Mouse (Mus musculus) bone marrow, adult 2 months (tissue): ENCODE results near the gene Ccdc78. TPM values are rescaled to one million over a fixed set of nuclear protein-coding genes. Genes with fewer than 3 reads are reported as not detected.

Experiments
- H3K27ac ChIP-seq: fragments of 200-500 bp; 2 replicates; pipeline ENCODE4 v1.5.1; 2012; ENCODE audit warnings: low read depth, mild to moderate bottlenecking, control low read depth, inconsistent platforms, low read length; ENCODE audit not compliant: control insufficient read depth, poor library complexity, insufficient read depth
- H3K4me1 ChIP-seq: fragments of 200-500 bp; 2 replicates; pipeline ENCODE4 v1.6.1; 2011; ENCODE audit warnings: low read length; ENCODE audit not compliant: control insufficient read depth, insufficient read depth
- H3K4me3 ChIP-seq: fragments of 200-500 bp; replicated peaks from 2 replicates; pipeline ENCODE3; 2011; ENCODE audit warnings: mild to moderate bottlenecking, low read depth, low read length, control low read depth; ENCODE audit not compliant: control insufficient read depth
- CTCF ChIP-seq: fragments of 200-500 bp; IDR thresholded peaks from 2 replicates; pipeline ENCODE4 v1.5.1; 2011; ENCODE audit warnings: low read length, control low read depth; ENCODE audit not compliant: control insufficient read depth, insufficient read depth
- POLR2A ChIP-seq: fragments of 200-500 bp; IDR thresholded peaks from 2 replicates; pipeline ENCODE4 v1.6.1; 2011; ENCODE audit warnings: low read depth, mild to moderate bottlenecking, control low read depth, low read length, borderline replicate concordance; ENCODE audit not compliant: control insufficient read depth
- WGBS: fragments of 180-500 bp; shearing (Covaris S2); methylation state at CpG from one replicate; pipeline ENCODE4 v1.1.7; 2018; 5-methylcytosine and 5-hydroxymethylcytosine counted together
- polyA plus RNA-seq: library from polyadenylated mRNA; stranded (reverse); fragments of >200 nt; gene quantifications from 2 replicates; pipeline ENCODE4 v1.2.4, GENCODE M21; 2011; ENCODE audit warnings: low replicate concordance; ENCODE audit not compliant: missing spikeins, insufficient read depth, insufficient read length

The Ccdc78 gene
- polyA plus RNA-seq, 1 experiment: not detected

- 26% methylated on average over 19 of the region's 19 CpGs for WGBS
- peak overlapping the region; percentile 87 for H3K4me3 ChIP-seq
- no peak for TF ChIP-seq POLR2A
- no peak for TF ChIP-seq CTCF
- peaks cover 7% of the 10 kb centered on the region for H3K4me1 ChIP-seq
- no peak overlapping the region for H3K27ac ChIP-seq
Measured at GRCm38 (mm10) chr17:25791320-25791842, 5.0 kb downstream of the Ccdc78 start.

GRCm38 (mm10) chr17:25791843-25792527 lies 5.6 kb downstream of the Ccdc78 start:
- Histone ChIP-seq H3K27ac (peak overlapping the region; percentile 92), H3K4me1 (peaks cover 7% of the 10 kb centered on the region), H3K4me3 (peak overlapping the region; percentile 87)
- under 1% methylated on average over 45 of the region's 45 CpGs for WGBS
- TF ChIP-seq CTCF (no peak), POLR2A (peak; percentile 78; the same call in 1 of the 2 replicates)

GRCm38 (mm10) chr17:25792615-25793014 lies 6.2 kb downstream of the Ccdc78 start, which contains the start of gene Fam173a:
Gene Fam173a (minus strand): TSS chr17:25792901.
- WGBS: 1% methylated on average over 14 of the region's 14 CpGs

GRCm38 (mm10) chr17:25794197-25794596 lies 7.8 kb downstream of the Ccdc78 start:
- no peak for TF ChIP-seq POLR2A
- no peak for TF ChIP-seq CTCF
- no peak overlapping the region for H3K4me3 ChIP-seq
- WGBS: 87% methylated on average over 13 of the region's 13 CpGs
- peaks cover 7% of the 10 kb centered on the region for H3K4me1 ChIP-seq
- no peak overlapping the region for H3K27ac ChIP-seq

More at GRCm38 (mm10) chr17:25792615-25793014, 6.2 kb downstream of the Ccdc78 start, which contains the start of gene Fam173a:
- Histone ChIP-seq H3K27ac (peak within 1 kb of the TSS; percentile 92), H3K4me1 (peaks cover 7% of the 10 kb centered on the region), H3K4me3 (peak within 1 kb of the TSS; percentile 87)
- TF ChIP-seq POLR2A (0 out of 2 replicates have a peak, but pooled peaks have one; percentile 40), CTCF (no peak)

- Histone ChIP-seq H3K27ac (no peak overlapping the region), H3K4me1 (peaks cover 7% of the 10 kb centered on the region), H3K4me3 (no peak overlapping the region)
- 89% methylated on average over 17 of the region's 17 CpGs for WGBS
- TF ChIP-seq CTCF (no peak), POLR2A (peak; percentile 15; the same call in 1 of the 2 replicates)
Measured at GRCm38 (mm10) chr17:25794998-25795397, 8.6 kb downstream of the Ccdc78 start.

GRCm38 (mm10) chr17:25795609-25796092 lies 9.3 kb downstream of the Ccdc78 start, which contains the start of gene AC134908.4:
Gene AC134908.4 (minus strand): TSS chr17:25795659.
- H3K27ac ChIP-seq: peak within 1 kb of the TSS; percentile 22; the same call in 1 of the 2 replicates
- TF ChIP-seq CTCF (no peak), POLR2A (no peak)
- peak within 1 kb of the TSS; percentile 67 for H3K4me3 ChIP-seq
- WGBS: 54% methylated on average over 6 of the region's 6 CpGs
- peaks cover 7% of the 10 kb centered on the region for H3K4me1 ChIP-seq

- H3K4me1 ChIP-seq: peaks cover 6% of the 10 kb centered on the region
- WGBS: under 1% methylated on average over 37 of the region's 37 CpGs
- peak overlapping the region; percentile 22; the same call in 1 of the 2 replicates for H3K27ac ChIP-seq
- TF ChIP-seq CTCF (no peak), POLR2A (no peak)
- H3K4me3 ChIP-seq: peak overlapping the region; percentile 67
Measured at GRCm38 (mm10) chr17:25796211-25796771, 9.9 kb downstream of the Ccdc78 start.

GRCm38 (mm10) chr17:25796951-25797369 lies 10.6 kb downstream of the Ccdc78 start, which contains the start of gene Metrn:
Gene Metrn (minus strand): TSS chr17:25797136.
- Histone ChIP-seq H3K27ac (peak within 1 kb of the TSS; percentile 22; the same call in 1 of the 2 replicates), H3K4me1 (peaks cover 5% of the 10 kb centered on the region), H3K4me3 (peak within 1 kb of the TSS; percentile 67)
- TF ChIP-seq POLR2A (peak; percentile 7; the same call in 1 of the 2 replicates), CTCF (no peak)
- WGBS: under 1% methylated on average over 35 of the region's 35 CpGs

- peaks cover 1% of the 10 kb centered on the region for H3K4me1 ChIP-seq
- WGBS: 5% methylated on average over 6 of the region's 6 CpGs
- H3K4me3 ChIP-seq: no peak overlapping the region
- no peak overlapping the region for H3K27ac ChIP-seq
- TF ChIP-seq CTCF (peak; percentile 75), POLR2A (no peak)
Measured at GRCm38 (mm10) chr17:25801029-25801428, 14.6 kb downstream of the Ccdc78 start.
